Mouse (Mus musculus) lung, adult 2 months (tissue): Measurements from ENCODE around the gene Tnfrsf14. TPM values are rescaled to one million over a fixed set of nuclear protein-coding genes. Genes with fewer than 3 reads are reported as not detected.
A peak's percentile ranks its signal among the peaks of the same experiment; 100 is the strongest.

Experiments used
- DNase-seq: peaks from one replicate; pipeline ENCODE4 v3.0.0; 2022
- H3K4me1 ChIP-seq: fragments of 200-500 bp; 2 replicates; pipeline ENCODE4 v1.6.1; 2011; ENCODE audit warnings: low read length; ENCODE audit not compliant: control insufficient read depth, insufficient read depth
- H3K4me3 ChIP-seq: fragments of 200-500 bp; replicated peaks from 2 replicates; pipeline ENCODE3; 2011; ENCODE audit warnings: low read depth, mild to moderate bottlenecking, control low read depth, low read length; ENCODE audit errors: extremely low read depth
- CTCF ChIP-seq: fragments of 200-500 bp; IDR thresholded peaks from 2 replicates; pipeline ENCODE4 v1.5.1; 2011; ENCODE audit warnings: mild to moderate bottlenecking, low read length, control low read depth; ENCODE audit not compliant: insufficient read depth
- POLR2A ChIP-seq: fragments of 200-500 bp; IDR thresholded peaks from 2 replicates; pipeline ENCODE4 v1.6.1; 2011; ENCODE audit warnings: low read depth, mild to moderate bottlenecking, control low read depth, low read length, borderline replicate concordance; ENCODE audit errors: extremely low read depth
- WGBS: fragments of 180-500 bp; shearing (Covaris S2); methylation state at CpG from one replicate; pipeline ENCODE4 v1.1.7; 2018; 5-methylcytosine and 5-hydroxymethylcytosine counted together
- polyA plus RNA-seq: library from polyadenylated mRNA; depleted of rRNA; stranded (reverse); fragments of >200 nt; gene quantifications from 2 replicates; pipeline ENCODE4 v1.2.3, GENCODE M21; 2012

Gene Tnfrsf14
- polyA plus RNA-seq, 1 experiment: 56.8 TPM

DNA sequence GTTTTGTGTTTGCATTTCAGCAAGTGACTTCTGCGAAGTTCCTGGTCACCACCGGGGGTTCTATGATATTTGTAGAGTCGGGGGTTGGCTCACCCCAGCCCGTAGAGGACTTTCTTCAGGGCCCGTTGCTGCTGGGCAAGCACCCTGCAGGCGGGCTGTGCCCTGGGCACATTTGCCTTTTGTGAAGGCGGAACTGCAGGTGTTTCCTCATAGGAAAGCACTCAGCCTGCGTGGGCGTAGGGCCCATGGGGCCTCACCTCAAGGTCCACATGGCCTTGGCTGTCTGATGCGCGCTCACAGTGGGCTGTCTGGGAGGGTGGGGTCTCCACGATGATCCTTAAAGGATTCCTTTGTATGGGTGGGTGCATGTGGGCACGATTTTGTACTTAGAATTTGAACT, 33.5 kb upstream of the Tnfrsf14 start:
- 46% methylated on average over 13 of the region's 13 CpGs for WGBS
- H3K4me3 ChIP-seq: no peak overlapping the region
- no peak for DNase-seq

DNA sequence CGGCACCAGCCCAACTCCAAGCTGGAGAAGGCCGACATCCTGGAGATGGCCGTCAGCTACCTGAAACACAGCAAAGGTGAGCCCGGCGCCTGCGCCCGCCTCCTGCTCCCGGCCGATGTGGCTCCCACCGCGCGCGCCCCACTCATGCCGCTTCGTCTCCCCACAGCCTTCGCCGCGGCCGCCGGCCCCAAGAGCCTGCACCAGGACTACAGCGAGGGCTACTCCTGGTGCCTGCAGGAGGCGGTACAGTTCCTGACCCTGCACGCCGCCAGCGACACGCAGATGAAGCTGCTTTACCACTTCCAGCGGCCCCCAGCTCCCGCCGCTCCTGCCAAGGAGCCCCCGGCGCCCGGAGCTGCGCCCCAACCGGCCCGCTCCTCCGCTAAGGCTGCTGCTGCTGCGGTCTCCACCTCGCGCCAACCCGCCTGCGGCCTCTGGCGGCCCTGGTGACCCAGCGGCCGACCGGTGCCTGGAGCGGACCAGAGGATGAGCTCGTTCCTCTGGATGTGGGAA, 32.9 kb upstream of the Tnfrsf14 start:
- Histone ChIP-seq H3K4me1 (peaks cover 5% of the 10 kb centered on the region), H3K4me3 (peak overlapping the region; percentile 42)
- WGBS: 2% methylated on average over 46 of the region's 47 CpGs
- peak; percentile 38 for DNase-seq
- TF ChIP-seq CTCF: no peak
- TF ChIP-seq POLR2A: no peak

More for the DNA sequence above, 33.5 kb upstream of the Tnfrsf14 start:
- TF ChIP-seq CTCF (no peak), POLR2A (no peak)
- H3K4me1 ChIP-seq: peaks cover 5% of the 10 kb centered on the region

DNA sequence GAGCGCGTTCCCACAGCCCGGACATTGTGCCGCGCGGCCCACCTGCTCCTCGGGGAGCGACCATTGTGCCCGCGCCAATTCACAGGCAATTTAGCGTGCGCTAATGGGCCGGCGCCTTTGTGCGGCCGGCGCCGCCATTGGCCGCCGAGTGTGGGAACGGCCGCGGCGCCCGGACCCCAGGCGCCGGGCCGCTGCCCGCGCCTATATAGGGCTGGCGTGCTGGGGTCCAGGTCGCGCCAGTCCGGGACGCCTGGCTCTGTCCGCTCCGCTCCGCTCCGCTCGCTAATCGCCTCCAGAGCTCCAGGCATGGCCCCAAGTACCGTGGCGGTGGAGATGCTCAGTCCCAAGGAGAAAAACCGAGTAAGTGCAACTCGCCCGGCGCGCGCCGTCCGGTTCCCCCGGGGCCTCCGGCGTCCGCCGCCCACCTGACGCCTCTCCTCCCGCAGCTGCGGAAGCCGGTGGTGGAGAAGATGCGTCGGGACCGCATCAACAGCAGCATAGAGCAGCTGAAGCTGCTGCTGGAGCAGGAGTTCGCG, 32.4 kb upstream of the Tnfrsf14 start, which contains the start of gene Hes5:
Gene Hes5, plus strand, starts transcription at position 234 of the 536 bp plus-strand sequence.
- WGBS: 1% methylated on average over 65 of the region's 65 CpGs
- peak; percentile 20 for DNase-seq
- Histone ChIP-seq H3K4me1 (peaks cover 5% of the 10 kb centered on the region), H3K4me3 (peak within 1 kb of the TSS; percentile 42)
- no peak for TF ChIP-seq POLR2A
- no peak for TF ChIP-seq CTCF

DNA sequence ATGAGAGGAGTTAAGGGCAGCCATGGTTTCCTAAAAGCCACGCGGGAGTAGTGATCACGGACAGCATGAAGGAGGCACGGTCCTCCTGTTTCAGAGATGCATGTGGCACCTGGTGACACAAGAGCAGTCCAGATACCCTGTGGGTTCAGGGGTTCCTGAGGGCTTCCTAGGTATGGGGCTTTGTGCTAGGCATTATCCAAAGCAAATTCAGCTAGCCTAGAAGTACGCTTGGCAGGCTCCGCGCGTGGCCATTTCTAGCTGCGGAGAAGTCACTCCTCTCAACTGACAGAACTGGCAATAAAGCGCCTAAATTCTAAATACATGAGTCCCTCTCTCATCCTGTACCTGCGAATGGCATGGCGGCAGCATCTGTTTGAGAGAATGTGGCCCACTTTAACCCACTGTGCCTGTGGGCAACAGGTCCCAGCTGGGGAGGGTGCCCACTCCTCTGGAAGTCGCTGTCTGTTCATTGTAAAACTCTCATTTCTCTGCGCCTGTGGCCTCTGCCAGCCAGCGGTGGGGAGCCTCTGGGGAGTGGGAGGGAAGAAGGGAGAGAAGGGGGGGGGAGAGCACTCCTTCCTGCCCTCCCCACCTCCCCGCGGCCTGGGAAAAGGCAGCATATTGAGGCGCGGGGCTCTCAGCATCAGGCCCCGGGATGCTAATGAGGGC, 31.8 kb upstream of the Tnfrsf14 start:
- no peak for DNase-seq
- WGBS: 40% methylated on average over 20 of the region's 20 CpGs
- no peak overlapping the region for H3K4me3 ChIP-seq
- peaks cover 2% of the 10 kb centered on the region; the same call in 1 of the 2 replicates for H3K4me1 ChIP-seq
- TF ChIP-seq CTCF: no peak
- no peak for TF ChIP-seq POLR2A

DNA sequence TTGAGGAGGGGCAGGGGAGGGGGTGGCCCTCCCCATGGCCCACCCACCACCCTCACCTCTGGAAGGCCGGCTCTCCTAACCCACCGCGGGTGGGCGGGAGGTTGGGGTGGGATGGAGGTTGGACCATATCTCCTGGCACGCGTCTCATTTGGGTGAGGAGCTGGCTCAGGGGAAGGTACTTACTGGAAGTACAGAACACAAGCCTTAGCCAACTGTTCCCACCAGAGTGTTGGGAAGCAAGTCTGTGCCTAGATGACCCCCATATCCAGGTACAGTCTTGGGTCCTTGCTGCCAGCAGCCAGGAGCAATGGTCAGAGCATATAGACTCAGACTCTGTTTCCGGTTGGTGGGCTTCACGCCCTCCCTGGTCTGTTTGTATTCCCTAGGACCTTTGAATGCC, 30.3 kb upstream of the Tnfrsf14 start:
- WGBS: 32% methylated on average over 8 of the region's 8 CpGs
- TF ChIP-seq POLR2A: no peak
- no peak for TF ChIP-seq CTCF
- DNase-seq: no peak
- Histone ChIP-seq H3K4me3 (no peak overlapping the region), H3K4me1 (0 out of 2 replicates have a peak, but pooled peaks cover 2% of the 10 kb centered on the region)

DNA sequence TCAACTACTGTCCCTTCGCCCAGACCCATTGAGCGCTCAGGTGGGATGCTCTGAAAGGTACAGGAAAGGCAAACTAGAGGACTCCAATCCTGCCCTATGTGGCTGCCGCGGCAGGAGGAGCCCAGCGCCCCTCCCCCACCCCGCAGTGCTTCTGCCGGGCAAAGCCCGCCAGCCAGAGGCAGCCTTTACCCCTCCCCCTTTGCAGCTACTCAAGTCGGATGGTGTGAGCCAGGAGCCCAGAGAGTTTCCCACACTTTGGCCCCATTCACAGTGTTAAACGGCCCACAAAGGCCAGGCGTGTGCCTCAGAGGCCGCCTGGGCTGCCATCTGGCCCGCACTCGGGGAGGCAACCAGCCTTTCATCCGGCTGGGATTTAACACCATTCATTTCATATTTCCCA, 29.8 kb upstream of the Tnfrsf14 start:
- WGBS: 10% methylated on average over 15 of the region's 15 CpGs

DNA sequence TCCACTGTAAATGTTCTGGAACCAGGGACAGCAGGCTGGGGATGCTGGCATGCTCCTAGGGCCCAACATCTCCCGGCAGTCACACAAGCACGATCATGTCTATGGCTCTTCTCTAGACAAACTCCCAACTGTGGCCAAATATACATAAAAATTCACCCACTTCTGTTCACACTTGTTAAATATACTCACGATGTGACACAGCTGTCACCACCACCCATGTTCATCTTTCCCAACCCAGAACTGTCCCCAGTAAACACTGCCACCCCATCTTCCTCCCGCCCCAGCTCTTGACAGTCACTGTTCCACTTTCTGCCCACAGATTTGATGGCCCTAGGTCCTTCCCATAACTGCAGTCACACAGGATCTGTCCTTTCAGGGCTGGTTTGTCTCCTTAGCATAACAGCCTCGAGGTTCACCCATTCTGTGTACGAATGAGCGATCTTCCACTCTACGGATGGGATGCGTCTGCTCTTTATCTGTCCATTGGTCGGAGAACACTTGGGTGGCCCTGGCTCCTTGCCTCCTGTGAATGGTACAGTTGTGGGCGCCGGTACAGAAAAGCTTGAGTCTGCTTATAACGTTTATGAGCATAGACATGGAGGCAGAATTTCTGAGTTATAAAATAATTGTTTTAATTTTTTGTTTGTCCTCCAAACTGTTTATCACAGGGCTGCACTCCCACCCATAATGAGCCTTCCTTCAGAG, 29.1 kb upstream of the Tnfrsf14 start:
- no peak for DNase-seq
- no peak for TF ChIP-seq CTCF
- TF ChIP-seq POLR2A: no peak
- Histone ChIP-seq H3K4me1 (0 out of 2 replicates have a peak, but pooled peaks cover 2% of the 10 kb centered on the region), H3K4me3 (no peak overlapping the region)
- WGBS: 54% methylated on average over 13 of the region's 13 CpGs

More for the DNA sequence above, 29.8 kb upstream of the Tnfrsf14 start:
- Histone ChIP-seq H3K4me1 (0 out of 2 replicates have a peak, but pooled peaks cover 2% of the 10 kb centered on the region), H3K4me3 (no peak overlapping the region)
- DNase-seq: no peak
- TF ChIP-seq CTCF: no peak

DNA sequence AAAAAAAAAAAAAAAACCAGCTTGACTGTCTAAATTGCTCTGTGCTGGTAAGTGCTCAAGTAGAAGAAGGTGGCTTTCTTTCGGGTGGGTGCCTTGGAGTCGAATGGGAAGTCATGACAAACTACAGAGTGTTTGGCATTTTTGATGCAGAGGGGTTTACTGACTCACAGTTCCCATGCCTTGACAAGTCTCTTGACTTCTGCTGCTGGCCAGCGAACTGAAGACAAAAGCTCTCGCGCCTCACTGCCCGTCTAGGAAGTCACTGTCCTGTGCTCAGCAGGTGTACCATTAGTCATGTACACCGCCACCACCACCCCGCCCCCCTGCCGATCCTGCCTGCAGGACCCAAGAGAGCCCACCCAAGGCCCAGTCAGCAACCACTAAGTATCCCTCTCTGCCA, 28.2 kb upstream of the Tnfrsf14 start:
- Histone ChIP-seq H3K4me3 (no peak overlapping the region), H3K4me1 (0 out of 2 replicates have a peak, but pooled peaks cover 2% of the 10 kb centered on the region)
- WGBS: 53% methylated on average over 9 of the region's 9 CpGs
- DNase-seq: no peak
- TF ChIP-seq CTCF (no peak), POLR2A (no peak)

DNA sequence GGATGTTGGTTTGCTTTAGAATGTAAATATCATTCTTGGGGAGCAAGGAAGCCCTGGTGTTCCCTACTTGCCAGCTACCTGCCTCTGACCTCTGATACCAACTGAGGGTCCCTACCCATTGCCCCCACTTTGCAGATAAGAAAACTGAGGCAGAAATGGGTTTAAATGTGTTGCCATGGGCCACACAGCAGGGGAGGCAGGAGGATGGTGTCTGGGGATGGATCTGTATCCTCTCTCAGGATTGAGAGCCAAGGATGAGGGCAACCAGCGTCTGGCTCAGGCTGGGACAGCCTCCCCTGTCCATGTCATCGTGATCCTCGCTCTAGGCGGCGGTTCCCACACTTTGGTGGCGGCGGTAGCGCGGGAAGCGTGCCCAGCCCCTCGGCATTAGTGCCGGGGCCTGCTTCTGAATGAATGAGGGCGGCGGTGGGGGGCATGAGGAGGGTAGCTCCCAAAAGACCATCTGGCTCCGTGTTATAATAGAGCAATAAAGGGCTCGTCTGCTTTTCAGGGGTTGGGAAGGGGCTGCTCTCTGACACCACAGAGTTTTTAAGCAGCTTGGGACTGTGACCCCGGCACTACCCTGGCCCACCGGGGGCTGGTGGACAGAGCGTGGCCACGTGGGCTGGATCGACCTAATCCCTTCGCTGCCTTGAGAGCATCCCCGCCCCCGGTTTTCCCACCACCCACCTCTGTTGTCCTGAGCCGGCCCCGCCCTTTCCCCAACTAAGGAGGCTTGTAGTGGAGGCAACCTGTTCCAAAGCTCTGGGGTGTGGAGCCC, 24.3 kb upstream of the Tnfrsf14 start:
- DNase-seq: no peak
- TF ChIP-seq POLR2A (no peak), CTCF (no peak)
- WGBS: 3% methylated on average over 26 of the region's 26 CpGs
- no peak overlapping the region for H3K4me3 ChIP-seq
- H3K4me1 ChIP-seq: no peaks in the 10 kb centered on the region
